Mouse (Mus musculus): ENCODE data around the gene Tssc4.

- no peak for TF ChIP-seq RAD21 (IDR thresholded peaks at IDR 0.05; ENCODE audit: low read depth, low read length)
- no peak for TF ChIP-seq CTCF (conservative IDR thresholded peaks at IDR 0.05 in 1 of 2, IDR thresholded peaks at IDR 0.05 in 1 of 2; ENCODE audit: low read depth in 2 of 2, low read length in 2 of 2)
- no peak for TF ChIP-seq EP300 (IDR thresholded peaks at IDR 0.05; ENCODE audit: low read length)
- TF ChIP-seq MAX (IDR thresholded peaks at IDR 0.05; ENCODE audit: low read length): no peak
- TF ChIP-seq ZKSCAN1 (IDR thresholded peaks at IDR 0.05; ENCODE audit: borderline replicate concordance, low read depth, low read length): no peak
- TF ChIP-seq POLR2AphosphoS2 (IDR thresholded peaks at IDR 0.05; ENCODE audit: low read depth, low read length): no peak
- no peak for TF ChIP-seq TCF12 (IDR thresholded peaks at IDR 0.05; ENCODE audit: low read depth, low read length)
- TF ChIP-seq JUN (IDR thresholded peaks at IDR 0.05; ENCODE audit: insufficient read depth, low read depth, low read length): no peak
- no peak for TF ChIP-seq ETS1 (conservative IDR thresholded peaks at IDR 0.05; ENCODE audit: low read depth, low read length)
- TF ChIP-seq KAT2A (IDR thresholded peaks at IDR 0.05; ENCODE audit: insufficient replicate concordance, low read length): no peak
- TF ChIP-seq UBTF (IDR thresholded peaks at IDR 0.05; ENCODE audit: low read depth, low read length): no peak
- no peak for TF ChIP-seq NELFE (IDR thresholded peaks at IDR 0.05; ENCODE audit: low read depth, low read length)
- TF ChIP-seq RCOR1 (conservative IDR thresholded peaks at IDR 0.05; ENCODE audit: low read depth, low read length): no peak
- TF ChIP-seq POLR2A (IDR thresholded peaks at IDR 0.05; ENCODE audit: low read depth, low read length): no peak
These were observed 1.5 kb downstream of the Tssc4 start for GRCm38 (mm10) chr7:143070506-143071070.
